Mouse (Mus musculus) gastrocnemius, postnatal 25 days (tissue): ENCODE measurements around the gene Pzp. TPM values are rescaled to one million over a fixed set of nuclear protein-coding genes. Genes with fewer than 3 reads are reported as not detected.

Experiments
- DNase-seq: peaks from one replicate; pipeline ENCODE4 v3.0.0; 2022
- long read RNA-seq, 2 experiments: library from polyadenylated mRNA; stranded (forward); transcript quantifications; one replicate each; pipeline ENCODE4 v2.0.0; 2021
- total RNA-seq, 2 experiments: library from RNA; stranded (reverse); gene quantifications; 1 replicate in 1 of 2; 2 replicates in 1 of 2; pipeline ENCODE4 v1.2.3; 2021

Gene Pzp
- total RNA-seq, result not detected
- long read RNA-seq, experiment 1, partial matches to known transcripts, result 0 of 3 reads
- long read RNA-seq, experiment 1, other reads (novel, unspliced or antisense), result 3 of 3 reads
- long read RNA-seq, experiment 2, partial matches to known transcripts, result 0 of 2 reads
- long read RNA-seq, experiment 2, other reads (novel, unspliced or antisense), result 2 of 2 reads

DNA sequence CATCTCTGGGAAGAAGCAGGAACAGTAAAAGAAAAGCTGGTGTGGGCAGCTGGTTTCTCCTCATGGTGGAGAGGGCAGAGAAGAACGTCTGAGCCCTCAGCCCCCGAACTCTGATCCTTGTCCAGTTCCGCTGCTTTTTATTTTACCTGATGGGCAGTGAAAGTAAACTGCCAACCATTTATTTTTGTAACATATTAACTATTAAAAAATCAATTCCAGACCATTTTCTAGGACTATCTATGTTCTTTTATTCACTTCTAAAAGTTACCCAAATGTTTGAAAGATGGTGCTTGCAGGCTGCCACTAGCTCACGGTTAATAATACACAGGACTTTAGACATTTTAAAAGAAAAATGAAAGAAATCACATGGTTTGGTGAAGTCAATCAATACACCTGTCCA, at the start of gene Pzp:
Gene Pzp, minus strand, starts transcription at position 120 of the 400 bp plus-strand sequence.
- no peak for DNase-seq

GRCm38 (mm10) chr6:128566589-128566988, 40.1 kb upstream of the Pzp start:
- DNase-seq, result no peak

DNA sequence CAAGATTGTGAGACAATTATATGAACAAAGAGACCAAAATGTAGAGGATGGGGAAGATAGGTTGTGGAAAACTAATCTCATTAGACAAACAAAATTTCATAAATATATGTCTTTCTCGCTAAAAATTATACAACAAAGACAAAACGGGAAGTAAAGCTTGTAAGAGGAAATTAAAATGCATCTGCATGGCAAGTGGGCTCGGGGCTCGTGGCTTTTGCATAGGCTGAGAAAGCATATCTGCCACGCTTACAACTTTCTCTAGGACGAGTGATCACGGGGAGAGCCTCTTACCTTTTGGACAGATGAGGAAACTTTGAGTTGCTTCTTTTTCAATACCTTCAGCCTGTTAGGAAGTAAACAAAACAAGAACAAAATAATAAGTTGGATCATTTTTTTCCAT, 27.5 kb upstream of the Pzp start:
- DNase-seq, result no peak

DNA sequence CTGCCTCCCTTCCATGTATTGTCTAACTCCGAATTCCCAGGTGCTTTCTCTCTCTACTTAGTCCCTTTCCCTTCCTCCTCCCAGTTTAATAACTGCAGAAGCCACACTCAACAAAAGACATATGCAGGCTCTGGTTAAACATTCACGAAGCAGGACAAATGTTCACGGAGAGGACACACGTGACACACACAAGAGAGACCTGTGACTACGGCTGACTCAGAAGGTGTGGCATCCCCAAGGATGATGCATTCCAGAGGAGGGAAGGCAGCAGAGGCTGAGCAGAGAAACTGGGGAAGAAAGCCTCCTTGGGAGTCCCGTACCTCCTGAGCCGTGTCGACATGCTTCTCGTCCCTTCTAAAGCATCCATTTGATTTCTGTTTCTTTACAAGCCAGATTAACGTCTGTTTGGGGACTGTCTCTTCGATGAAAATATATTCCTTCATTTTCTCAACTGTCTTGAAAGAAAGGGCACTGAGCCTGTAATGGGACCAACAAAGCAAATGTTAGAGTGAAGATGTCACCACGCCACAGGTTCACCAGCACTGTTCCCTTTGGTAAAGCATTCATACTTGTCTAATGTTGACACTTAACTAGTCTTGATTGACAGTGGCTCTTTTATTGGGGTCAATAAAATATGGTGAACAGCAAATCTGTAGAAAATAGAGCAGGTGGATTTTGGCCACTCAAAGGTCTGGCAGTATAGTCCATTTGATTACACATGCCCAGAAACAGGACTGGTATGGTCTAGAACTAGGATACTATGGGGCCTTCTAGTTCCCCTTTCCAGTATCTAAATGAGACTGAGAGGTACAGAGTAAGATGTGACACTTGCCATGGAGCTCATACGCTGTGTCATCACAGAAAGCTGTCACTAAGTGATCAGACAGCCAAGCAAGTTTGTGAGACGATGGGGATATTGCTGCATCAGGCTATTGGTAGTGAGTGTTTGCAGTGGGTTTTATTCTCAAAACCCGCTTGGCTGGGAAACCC, 23.2 kb upstream of the Pzp start:
- DNase-seq, result no peak

GRCm38 (mm10) chr6:128548532-128548931, 22.0 kb upstream of the Pzp start:
- no peak for DNase-seq

DNA sequence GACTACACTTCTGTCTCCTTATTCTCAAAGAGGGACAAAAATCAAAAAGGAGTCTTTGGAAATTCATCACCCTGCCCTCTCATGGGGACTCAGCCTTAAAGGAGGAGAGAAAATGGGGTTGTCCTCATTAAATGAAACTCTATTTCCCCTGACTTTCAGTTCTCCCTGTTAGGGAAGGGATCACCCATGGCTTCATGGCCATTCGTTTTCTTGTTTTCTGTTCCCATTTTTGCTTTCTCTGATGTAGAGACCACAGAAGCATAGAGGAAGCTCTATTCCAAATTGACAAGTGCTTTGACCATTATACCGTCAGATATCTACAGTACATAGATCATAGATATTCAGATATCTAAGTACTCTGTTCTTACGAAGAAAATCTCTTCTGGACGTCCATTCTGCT, 18.9 kb upstream of the Pzp start:
- no peak for DNase-seq

GRCm38 (mm10) chr6:128543226-128543625, 16.7 kb upstream of the Pzp start:
- DNase-seq, result no peak

DNA sequence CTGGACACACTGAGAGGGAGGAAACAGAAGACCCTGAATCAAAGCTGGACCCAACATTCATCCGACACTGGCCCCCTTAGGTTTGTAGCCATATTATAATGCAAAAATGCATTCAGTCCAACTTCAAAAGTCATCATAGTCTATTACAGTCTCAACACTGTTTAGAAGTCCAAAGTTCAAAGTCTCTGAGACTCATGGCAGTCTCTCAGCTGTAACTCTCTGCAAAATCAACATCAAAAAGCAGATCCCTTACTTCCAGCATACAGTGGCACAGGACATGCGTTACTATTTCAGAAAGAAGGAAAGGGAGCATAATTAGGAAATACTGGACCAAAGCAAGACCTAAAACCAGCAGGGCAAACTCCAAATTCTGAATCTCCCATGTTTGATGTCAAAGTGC, 8.7 kb upstream of the Pzp start:
- DNase-seq, result no peak

GRCm38 (mm10) chr6:128533296-128533695, 6.8 kb upstream of the Pzp start:
- DNase-seq, result no peak

GRCm38 (mm10) chr6:128532701-128533100, 6.2 kb upstream of the Pzp start:
- no peak for DNase-seq

DNA sequence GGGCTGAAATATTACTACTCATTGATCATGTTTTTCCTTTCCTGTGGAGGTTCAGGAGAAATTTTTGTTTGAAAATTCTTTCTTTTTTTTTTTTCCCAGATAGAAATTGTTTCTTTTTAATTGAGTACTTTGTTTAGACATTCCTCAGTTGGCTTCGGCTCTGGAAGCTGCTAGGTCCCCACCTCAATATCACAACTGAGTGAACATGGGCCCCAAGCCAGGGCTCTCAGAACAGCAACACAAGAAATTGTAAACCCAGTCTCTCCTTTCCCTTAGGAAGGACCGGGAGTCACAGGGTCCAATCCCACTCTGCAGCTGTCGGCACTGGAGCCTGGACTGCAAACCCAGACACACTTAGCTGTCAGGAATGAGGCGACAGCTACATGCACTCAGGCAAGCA, 2.0 kb upstream of the Pzp start:
- DNase-seq, result no peak

DNA sequence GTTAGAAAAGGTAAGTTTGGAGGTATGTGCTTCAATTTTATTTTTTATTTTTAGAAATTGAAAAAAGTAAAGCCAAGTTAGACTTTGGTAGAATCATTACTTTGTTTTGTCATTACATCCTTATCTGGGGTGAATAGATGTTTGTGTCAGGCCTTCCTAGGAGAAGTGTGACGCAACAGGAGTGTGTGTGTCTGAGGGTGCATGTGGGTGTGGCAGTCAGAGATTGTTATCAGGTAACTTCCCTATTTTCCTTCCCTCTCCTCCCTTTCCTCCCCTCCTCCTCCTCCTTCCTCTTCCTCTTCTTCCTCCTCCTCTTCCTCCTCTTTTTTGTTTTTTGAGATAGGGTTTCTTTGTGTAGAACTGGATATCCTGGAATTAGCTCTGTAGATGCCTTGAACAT, 590 bp upstream of the Pzp start:
- DNase-seq, result no peak

DNA sequence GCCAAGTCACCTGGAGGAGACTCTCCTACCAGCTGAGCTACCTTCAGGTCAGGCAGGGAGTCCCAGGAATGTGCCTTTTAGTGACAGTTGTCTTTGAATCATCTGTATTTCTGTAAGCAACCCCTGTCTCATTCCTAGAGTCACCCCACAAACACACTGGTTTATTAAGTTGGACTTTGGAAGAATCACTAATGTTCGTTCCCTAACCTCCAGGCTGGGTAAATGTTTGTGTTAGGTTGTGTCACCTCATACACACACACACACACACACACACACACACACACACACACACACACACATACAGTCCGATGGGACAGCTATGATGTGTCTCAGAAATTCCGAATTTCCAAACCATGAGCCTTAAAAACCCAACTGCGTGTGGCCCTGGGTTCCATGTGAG, 719 bp downstream of the Pzp start:
- DNase-seq, result no peak

DNA sequence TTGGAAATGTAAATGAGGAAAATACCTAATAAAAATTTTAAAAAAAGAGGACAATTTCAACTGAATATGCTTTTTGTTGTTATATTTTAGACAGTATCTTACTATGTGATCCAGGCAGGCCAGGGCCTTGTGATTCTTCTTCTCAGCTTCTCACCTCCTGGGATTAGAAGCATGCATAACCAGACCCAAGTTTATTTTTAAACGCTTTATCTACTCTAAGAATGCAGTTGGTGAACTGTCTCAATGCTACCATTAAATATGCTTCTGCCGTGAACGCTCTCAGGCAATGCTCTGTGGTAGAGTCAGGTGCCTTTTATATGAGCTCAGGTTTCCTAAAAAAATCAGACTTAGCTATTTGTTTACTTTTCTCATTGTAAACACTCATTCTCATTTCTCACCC, 3.2 kb downstream of the Pzp start:
- no peak for DNase-seq

DNA sequence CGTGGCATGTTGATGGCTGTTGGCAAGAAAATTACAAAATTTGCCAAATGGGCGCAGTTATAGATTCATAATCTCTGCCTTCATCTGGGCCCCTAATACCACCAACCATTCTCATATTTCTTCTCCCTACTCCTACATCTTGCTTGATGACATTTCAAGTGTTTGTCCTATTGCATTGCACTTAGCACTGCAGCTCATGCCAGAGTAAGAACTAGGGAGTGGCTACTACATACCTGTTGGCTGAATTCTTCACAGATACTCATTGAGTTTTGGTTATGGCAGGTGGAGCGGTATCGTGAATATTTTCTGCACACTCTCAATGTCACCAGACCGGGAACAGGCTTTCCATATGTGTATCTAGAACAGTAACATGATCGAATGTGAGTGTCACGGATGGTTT, 7.4 kb downstream of the Pzp start:
- no peak for DNase-seq

DNA sequence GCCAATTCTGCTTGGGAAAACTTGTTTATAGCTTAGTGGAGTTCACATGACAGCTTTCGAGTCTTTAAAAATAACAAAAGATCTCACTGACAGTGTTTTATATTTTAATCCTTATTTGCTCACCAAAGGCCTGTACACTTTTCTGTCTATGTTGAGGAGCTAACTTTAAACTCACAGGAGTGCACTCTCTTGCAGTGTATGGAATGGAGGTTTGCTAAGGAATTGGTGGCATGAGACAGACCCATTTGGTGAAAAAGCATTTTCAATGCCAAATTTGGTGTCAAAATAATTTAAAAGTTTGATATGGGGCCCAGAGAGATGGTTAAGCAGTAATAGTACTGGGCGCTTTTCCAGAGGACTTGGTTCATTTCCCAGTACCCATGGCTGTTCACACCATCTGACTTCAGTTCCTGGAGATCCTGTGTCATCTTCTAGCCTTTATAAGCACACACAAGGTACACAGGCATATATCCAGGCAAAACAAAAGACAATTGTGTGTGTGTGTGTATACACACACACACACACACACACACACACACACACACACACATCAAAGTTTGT, 20.8 kb downstream of the Pzp start:
- DNase-seq, result no peak

- DNase-seq, result no peak
Observed at GRCm38 (mm10) chr6:128504743-128505142, 21.8 kb downstream of the Pzp start.

DNA sequence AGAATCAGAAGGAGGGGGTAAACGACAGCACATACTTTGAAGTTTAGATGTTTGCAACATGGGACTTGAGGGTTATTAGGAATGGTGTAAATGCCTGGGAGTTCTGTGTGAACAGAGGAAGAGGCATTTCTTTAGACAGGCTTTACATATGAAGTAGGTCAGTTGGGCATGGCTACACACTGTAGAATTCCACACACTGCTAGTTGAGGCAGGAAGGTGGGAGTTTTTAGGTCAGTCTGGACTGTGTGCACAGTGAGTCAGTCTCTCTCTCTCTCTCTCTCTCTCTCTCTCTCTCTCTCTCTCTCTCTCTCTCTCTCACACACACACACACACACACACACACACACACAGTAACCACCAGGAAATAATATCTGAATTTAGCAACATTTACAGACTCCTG, 31.2 kb downstream of the Pzp start:
- no peak for DNase-seq

DNA sequence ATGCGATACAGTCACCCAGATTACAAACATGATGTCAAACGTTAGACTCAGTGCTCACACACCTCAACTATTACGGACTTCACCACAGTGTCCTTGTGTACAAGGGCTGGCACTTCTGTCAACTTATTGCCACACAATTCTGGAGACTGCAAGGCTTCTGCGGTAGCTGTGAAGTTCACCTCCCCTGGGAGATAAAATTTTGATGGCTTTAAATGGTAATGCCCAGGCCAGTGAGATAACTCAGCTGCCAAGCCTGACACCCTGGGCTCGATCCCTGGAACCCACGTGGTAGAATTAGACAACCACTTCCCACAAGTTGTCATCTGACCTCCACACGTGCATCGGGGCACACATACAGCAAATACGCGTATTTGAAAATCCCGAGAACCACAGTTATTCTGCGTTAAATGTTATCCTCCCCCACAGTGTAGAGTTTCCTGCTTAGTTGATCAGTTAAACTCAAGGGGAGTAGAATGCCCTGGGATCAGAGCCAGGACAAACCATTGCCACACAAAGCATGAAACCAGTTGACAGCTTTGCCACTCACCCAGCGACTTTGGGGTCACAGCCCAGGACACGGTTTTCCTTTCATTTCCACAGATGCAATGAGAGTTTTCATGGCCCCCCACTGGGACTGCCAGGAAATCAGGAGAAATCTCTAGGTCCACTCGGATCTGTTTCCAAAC, 31.7 kb downstream of the Pzp start:
- DNase-seq, result no peak

- DNase-seq, result no peak
Observed at GRCm38 (mm10) chr6:128491916-128492315, 34.6 kb downstream of the Pzp start.

DNA sequence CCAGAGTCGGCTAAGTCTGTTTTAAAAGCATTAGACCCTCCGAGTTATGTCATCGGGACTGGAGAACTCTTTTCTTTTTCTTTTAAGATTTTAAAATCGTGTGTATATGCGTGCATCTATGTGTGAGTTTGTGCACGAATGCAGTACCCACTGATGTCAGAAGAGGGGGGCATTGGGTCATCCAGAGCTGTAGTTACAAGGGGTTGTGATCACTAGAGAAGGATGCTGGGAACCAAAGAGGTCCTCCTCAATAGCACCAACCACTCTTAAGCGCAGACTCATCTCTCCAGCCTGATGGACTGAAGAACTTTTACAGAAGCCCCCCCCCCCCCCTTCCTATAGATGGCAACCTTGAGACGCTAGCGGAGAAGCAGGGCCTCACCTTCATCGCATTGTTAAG, 36.4 kb downstream of the Pzp start:
- no peak for DNase-seq

GRCm38 (mm10) chr6:128487736-128488135, 38.8 kb downstream of the Pzp start:
- no peak for DNase-seq
